Comparison of ENCODE assay signal across 10 mouse cellular contexts in genomic region chr7:128860709-128861108, GRCm38 (mm10).
DNase-seq lines count a peak whose midpoint lies in the region; ATAC-seq lines count a peak whose summit lies in the region.
"Had no signal": no experiment of that assay in that cellular context is flagged by ENCODE, and none has a peak within 500 bp of the region (broad histone marks: within the 10 kb centered on the region; RNA-seq: fewer than 3 reads in every experiment).

No protein-coding gene starts in this region.

- H3K36me3 ChIP-seq in hindbrain, embryonic 16.5 days (ENCODE audit: control insufficient read depth, insufficient read depth, low read length) = no peaks in the 10 kb centered on the region
- H3K36me3 ChIP-seq in hindbrain, embryonic 14.5 days (replicated peaks; ENCODE audit: control insufficient read depth, insufficient read depth) = no peaks in the 10 kb centered on the region
- H3K36me3 ChIP-seq: embryonic facial prominence, embryonic 13.5 days had no signal

- no peaks in the 10 kb centered on the region for H3K4me1 ChIP-seq in hindbrain, embryonic 16.5 days (ENCODE audit: control insufficient read depth, insufficient read depth, low read depth, low read length)
- H3K4me1 ChIP-seq in hindbrain, embryonic 14.5 days (replicated peaks; ENCODE audit: control insufficient read depth, insufficient read depth, low read length) = no peaks in the 10 kb centered on the region
- H3K4me1 ChIP-seq: embryonic facial prominence, embryonic 13.5 days had no signal

- H3K4me3 ChIP-seq in hindbrain, embryonic 16.5 days (ENCODE audit: low read length) = no peak overlapping the region
- H3K4me3 ChIP-seq in hindbrain, embryonic 14.5 days (replicated peaks; ENCODE audit: low read length) = no peak overlapping the region
- H3K4me3 ChIP-seq: embryonic facial prominence, embryonic 13.5 days had no signal

- no peak overlapping the region for H3K4me2 ChIP-seq in hindbrain, embryonic 16.5 days (ENCODE audit: low read length)
- H3K4me2 ChIP-seq in hindbrain, embryonic 14.5 days (replicated peaks) = no peak overlapping the region
- H3K4me2 ChIP-seq: embryonic facial prominence, embryonic 13.5 days had no signal

- no peak overlapping the region for H3K27ac ChIP-seq in hindbrain, embryonic 16.5 days (ENCODE audit: low read depth, low read length)
- H3K27ac ChIP-seq in hindbrain, embryonic 14.5 days = no peak overlapping the region
- H3K27ac ChIP-seq: embryonic facial prominence, embryonic 13.5 days had no signal

- no peak for DNase-seq in hindbrain, embryonic 14.5 days (ENCODE audit: low spot score)
- peak; percentile 37 to 45 for DNase-seq in right cerebral cortex, postnatal 10 days (ENCODE audit: low spot score in 2 of 2)
- DNase-seq in right cerebral cortex, postnatal 14 days = no peak
- peak; percentile 26 to 47 for DNase-seq in gastrocnemius, postnatal 4 days (ENCODE audit: low spot score in 2 of 2)
- peak; percentile 26 for DNase-seq in lung, postnatal 25 days (ENCODE audit: low spot score)
- no peak for DNase-seq in B cell, adult 2 months
- DNase-seq in urinary bladder, postnatal 10 days (ENCODE audit: low spot score) = no peak

- H3K9ac ChIP-seq in hindbrain, embryonic 16.5 days (ENCODE audit: low read depth, low read length) = no peak overlapping the region
- H3K9ac ChIP-seq in hindbrain, embryonic 14.5 days = no peak overlapping the region
- H3K9ac ChIP-seq: embryonic facial prominence, embryonic 13.5 days had no signal

- H3K27me3 ChIP-seq in hindbrain, embryonic 16.5 days (replicated peaks; ENCODE audit: control insufficient read depth, insufficient read depth, low read length) = no peaks in the 10 kb centered on the region
- no peaks in the 10 kb centered on the region for H3K27me3 ChIP-seq in hindbrain, embryonic 14.5 days (ENCODE audit: control insufficient read depth, insufficient read depth, low read length)

- 46% methylated on average over 4 of the region's 4 CpGs for WGBS in hindbrain, embryonic 16.5 days
- 50% methylated on average over 4 of the region's 4 CpGs for WGBS in hindbrain, embryonic 14.5 days

- ATAC-seq in hindbrain, embryonic 16.5 days = 0 out of 2 replicates have a peak, but pooled peaks have one; percentile 40
- no peak for ATAC-seq in hindbrain, embryonic 14.5 days (ENCODE audit: low FRiP score)
- ATAC-seq: Patski had no signal

- no peaks in the 10 kb centered on the region for H3K9me3 ChIP-seq in hindbrain, embryonic 16.5 days (ENCODE audit: control insufficient read depth, low read length)
- H3K9me3 ChIP-seq in hindbrain, embryonic 14.5 days (ENCODE audit: control insufficient read depth, low read length) = 0 out of 2 replicates have a peak, but pooled peaks cover 5% of the 10 kb centered on the region
- H3K9me3 ChIP-seq: embryonic facial prominence, embryonic 13.5 days had no signal

Comparison
In these comparisons a context has a peak if more than half of its experiments do, and no peak if none do; other contexts are left out.
1. DNase-seq: peak in right cerebral cortex, postnatal 10 days (2 of 2), gastrocnemius, postnatal 4 days (2 of 2) and lung, postnatal 25 days (single experiment); none in hindbrain, embryonic 14.5 days (single experiment), right cerebral cortex, postnatal 14 days (single experiment), B cell, adult 2 months (0 of 2) and urinary bladder, postnatal 10 days (single experiment).